Mouse (Mus musculus): ENCODE data around the gene Wdfy4. TPM values are rescaled to one million over a fixed set of nuclear protein-coding genes. Genes with fewer than 3 reads are reported as not detected.

Wdfy4 gene
- polyA plus RNA-seq, 1 experiment from 2014 or later, result 0.18 TPM

GRCm38 (mm10) chr14:33180102-33180501, 5.2 kb downstream of the Wdfy4 start:
- no peak for ATAC-seq (replicated peaks; ENCODE audit: low FRiP score)
- H3K36me3 ChIP-seq, result no peaks in the 10 kb centered on the region
- no peaks in the 10 kb centered on the region for H3K9me3 ChIP-seq (replicated peaks)
- H3K27me3 ChIP-seq, result no peaks in the 10 kb centered on the region
- no peaks in the 10 kb centered on the region for H3K4me1 ChIP-seq
- no peak overlapping the region for H3K4me2 ChIP-seq
- no peak overlapping the region for H3K27ac ChIP-seq
- no peak overlapping the region for H3K4me3 ChIP-seq (replicated peaks)
- H3K9ac ChIP-seq, result no peak overlapping the region
- 85% methylated on average over 5 of the region's 5 CpGs for WGBS

- WGBS, result 78% methylated on average over 4 of the region's 4 CpGs
Observed at GRCm38 (mm10) chr14:33175059-33175821, 10.1 kb downstream of the Wdfy4 start.

GRCm38 (mm10) chr14:33171942-33172341, 13.4 kb downstream of the Wdfy4 start:
- H3K36me3 ChIP-seq, result no peaks in the 10 kb centered on the region
- H3K4me1 ChIP-seq, result no peaks in the 10 kb centered on the region
- H3K4me2 ChIP-seq, result no peak overlapping the region
- H3K9me3 ChIP-seq (replicated peaks), result no peaks in the 10 kb centered on the region
- no peak overlapping the region for H3K9ac ChIP-seq
- no peak overlapping the region for H3K4me3 ChIP-seq (replicated peaks)
- no peak for ATAC-seq (replicated peaks; ENCODE audit: low FRiP score)
- 69% methylated on average over 1 of the region's 1 CpGs for WGBS
- H3K27ac ChIP-seq, result no peak overlapping the region
- H3K27me3 ChIP-seq, result no peaks in the 10 kb centered on the region

More at GRCm38 (mm10) chr14:33175059-33175821, 10.1 kb downstream of the Wdfy4 start:
- Histone ChIP-seq H3K27ac (no peak overlapping the region), H3K36me3 (no peaks in the 10 kb centered on the region), H3K4me2 (no peak overlapping the region), H3K4me3 (replicated peaks) (no peak overlapping the region), H3K9me3 (replicated peaks) (no peaks in the 10 kb centered on the region), H3K27me3 (no peaks in the 10 kb centered on the region), H3K4me1 (no peaks in the 10 kb centered on the region), H3K9ac (no peak overlapping the region)
- no peak for ATAC-seq (replicated peaks; ENCODE audit: low FRiP score)

GRCm38 (mm10) chr14:33168750-33169149, 16.6 kb downstream of the Wdfy4 start:
- Histone ChIP-seq H3K27ac (no peak overlapping the region), H3K4me2 (no peak overlapping the region), H3K9me3 (replicated peaks) (no peaks in the 10 kb centered on the region), H3K4me1 (no peaks in the 10 kb centered on the region), H3K36me3 (no peaks in the 10 kb centered on the region), H3K4me3 (replicated peaks) (no peak overlapping the region), H3K9ac (no peak overlapping the region), H3K27me3 (no peaks in the 10 kb centered on the region; the same call in 1 of the 2 replicates)
- WGBS, result 90% methylated on average over 4 of the region's 4 CpGs
- ATAC-seq (replicated peaks; ENCODE audit: low FRiP score), result no peak

GRCm38 (mm10) chr14:33162238-33162637, 23.1 kb downstream of the Wdfy4 start:
- WGBS, result 91% methylated on average over 5 of the region's 5 CpGs
- Histone ChIP-seq H3K9ac (no peak overlapping the region), H3K4me2 (no peak overlapping the region), H3K27me3 (no peaks in the 10 kb centered on the region; the same call in 1 of the 2 replicates), H3K4me1 (no peaks in the 10 kb centered on the region), H3K27ac (no peak overlapping the region), H3K36me3 (no peaks in the 10 kb centered on the region), H3K9me3 (replicated peaks) (no peaks in the 10 kb centered on the region), H3K4me3 (replicated peaks) (no peak overlapping the region)
- no peak for ATAC-seq (replicated peaks; ENCODE audit: low FRiP score)

- WGBS, result 73% methylated on average over 3 of the region's 3 CpGs
- no peak overlapping the region for H3K27ac ChIP-seq
Observed at GRCm38 (mm10) chr14:33158268-33158667, 27.0 kb downstream of the Wdfy4 start.

GRCm38 (mm10) chr14:33152941-33153340, 32.4 kb downstream of the Wdfy4 start:
- H3K9me3 ChIP-seq (replicated peaks), result no peaks in the 10 kb centered on the region
- ATAC-seq (replicated peaks; ENCODE audit: low FRiP score), result no peak
- H3K4me1 ChIP-seq, result 0 out of 2 replicates have a peak, but pooled peaks cover 3% of the 10 kb centered on the region
- WGBS, result 68% methylated on average over 1 of the region's 1 CpGs
- no peak overlapping the region for H3K4me3 ChIP-seq (replicated peaks)
- no peak overlapping the region for H3K4me2 ChIP-seq
- H3K36me3 ChIP-seq, result no peaks in the 10 kb centered on the region
- H3K27me3 ChIP-seq, result peaks cover 23% of the 10 kb centered on the region
- H3K27ac ChIP-seq, result no peak overlapping the region
- no peak overlapping the region for H3K9ac ChIP-seq

More at GRCm38 (mm10) chr14:33158268-33158667, 27.0 kb downstream of the Wdfy4 start:
- no peak overlapping the region for H3K4me3 ChIP-seq (replicated peaks)
- H3K9me3 ChIP-seq (replicated peaks), result no peaks in the 10 kb centered on the region
- ATAC-seq (replicated peaks; ENCODE audit: low FRiP score), result no peak
- H3K9ac ChIP-seq, result no peak overlapping the region
- H3K4me1 ChIP-seq, result no peaks in the 10 kb centered on the region
- no peaks in the 10 kb centered on the region for H3K36me3 ChIP-seq
- H3K27me3 ChIP-seq, result no peaks in the 10 kb centered on the region
- no peak overlapping the region for H3K4me2 ChIP-seq

GRCm38 (mm10) chr14:33146287-33146686, 39.0 kb downstream of the Wdfy4 start:
- no peaks in the 10 kb centered on the region for H3K36me3 ChIP-seq
- 0 out of 2 replicates have a peak, but pooled peaks cover 3% of the 10 kb centered on the region for H3K4me1 ChIP-seq
- H3K9me3 ChIP-seq (replicated peaks), result no peaks in the 10 kb centered on the region
- no peak overlapping the region for H3K4me3 ChIP-seq (replicated peaks)
- H3K27me3 ChIP-seq, result peaks cover 27% of the 10 kb centered on the region
- 8% methylated on average over 2 of the region's 2 CpGs for WGBS
- no peak overlapping the region for H3K4me2 ChIP-seq
- no peak overlapping the region for H3K9ac ChIP-seq
- no peak overlapping the region for H3K27ac ChIP-seq
- no peak for ATAC-seq (replicated peaks; ENCODE audit: low FRiP score)

- Histone ChIP-seq H3K9me3 (replicated peaks) (no peaks in the 10 kb centered on the region), H3K4me3 (replicated peaks) (no peak overlapping the region), H3K27me3 (peaks cover 6% of the 10 kb centered on the region), H3K27ac (no peak overlapping the region), H3K4me1 (no peaks in the 10 kb centered on the region), H3K9ac (no peak overlapping the region), H3K4me2 (no peak overlapping the region), H3K36me3 (no peaks in the 10 kb centered on the region)
- no peak for ATAC-seq (replicated peaks; ENCODE audit: low FRiP score)
- WGBS, result 66% methylated on average over 9 of the region's 9 CpGs
Observed at GRCm38 (mm10) chr14:33136843-33137242, 48.5 kb downstream of the Wdfy4 start.

GRCm38 (mm10) chr14:33135170-33135569, 50.1 kb downstream of the Wdfy4 start:
- H3K9ac ChIP-seq, result no peak overlapping the region
- no peak overlapping the region for H3K27ac ChIP-seq
- no peak overlapping the region for H3K4me3 ChIP-seq (replicated peaks)
- H3K36me3 ChIP-seq, result no peaks in the 10 kb centered on the region
- WGBS, result 84% methylated on average over 6 of the region's 6 CpGs
- no peaks in the 10 kb centered on the region for H3K4me1 ChIP-seq
- H3K4me2 ChIP-seq, result no peak overlapping the region
- H3K9me3 ChIP-seq (replicated peaks), result no peaks in the 10 kb centered on the region
- H3K27me3 ChIP-seq, result peaks cover 6% of the 10 kb centered on the region
- ATAC-seq (replicated peaks; ENCODE audit: low FRiP score), result no peak

GRCm38 (mm10) chr14:33131044-33131758, 54.1 kb downstream of the Wdfy4 start:
- WGBS, result 73% methylated on average over 7 of the region's 7 CpGs
- H3K4me3 ChIP-seq (replicated peaks), result no peak overlapping the region
- H3K4me1 ChIP-seq, result no peaks in the 10 kb centered on the region
- H3K4me2 ChIP-seq, result no peak overlapping the region
- H3K36me3 ChIP-seq, result no peaks in the 10 kb centered on the region
- H3K9me3 ChIP-seq (replicated peaks), result no peaks in the 10 kb centered on the region
- H3K27me3 ChIP-seq, result no peaks in the 10 kb centered on the region
- H3K27ac ChIP-seq, result no peak overlapping the region
- H3K9ac ChIP-seq, result no peak overlapping the region
- ATAC-seq (replicated peaks; ENCODE audit: low FRiP score), result no peak

GRCm38 (mm10) chr14:33116590-33116989, 68.7 kb downstream of the Wdfy4 start:
- no peaks in the 10 kb centered on the region for H3K9me3 ChIP-seq (replicated peaks)

More at GRCm38 (mm10) chr14:33116590-33116989, 68.7 kb downstream of the Wdfy4 start:
- Histone ChIP-seq H3K27ac (no peak overlapping the region), H3K27me3 (no peaks in the 10 kb centered on the region; the same call in 1 of the 2 replicates), H3K4me3 (replicated peaks) (no peak overlapping the region), H3K36me3 (no peaks in the 10 kb centered on the region), H3K4me2 (no peak overlapping the region), H3K4me1 (no peaks in the 10 kb centered on the region), H3K9ac (no peak overlapping the region)
- no peak for ATAC-seq (replicated peaks; ENCODE audit: low FRiP score)
- 59% methylated on average over 1 of the region's 1 CpGs for WGBS

Data from kidney, embryonic 15.5 days (tissue).